Comparison of ENCODE assay signal across 12 mouse cellular contexts in genomic region chr15:77868340-77868739, GRCm38 (mm10).
"Had no signal": no experiment of that assay in that cellular context is flagged by ENCODE, and none has a peak within 500 bp of the region (broad histone marks: within the 10 kb centered on the region; RNA-seq: fewer than 3 reads in every experiment).

No protein-coding gene starts in this region.

- H3K4me1 ChIP-seq: limb, embryonic 15.5 days had no signal

- H3K4me2 ChIP-seq: limb, embryonic 15.5 days; liver, embryonic 12.5 days; lung, embryonic 14.5 days; neural tube, embryonic 13.5 days had no signal

- H3K27me3 ChIP-seq: limb, embryonic 15.5 days; liver, embryonic 12.5 days; neural tube, embryonic 13.5 days had no signal

- H3K4me3 ChIP-seq: left cerebral cortex, adult 2 months; limb, embryonic 15.5 days; liver, embryonic 12.5 days; midbrain, embryonic 10.5 days; neural tube, embryonic 13.5 days had no signal

- H3K36me3 ChIP-seq: limb, embryonic 15.5 days; liver, embryonic 12.5 days; midbrain, embryonic 10.5 days; neural tube, embryonic 13.5 days had no signal

- DNase-seq: kidney, postnatal 14 days; lung, embryonic 14.5 days; lung, postnatal 10 days; lung, postnatal 4 days; midbrain, embryonic 14.5 days; right cerebral cortex, postnatal 14 days; thymus, postnatal 4 days had no signal

- H3K9me3 ChIP-seq: limb, embryonic 15.5 days; liver, embryonic 12.5 days; midbrain, embryonic 10.5 days; neural tube, embryonic 13.5 days had no signal

- H3K9ac ChIP-seq: limb, embryonic 15.5 days; liver, embryonic 12.5 days; lung, embryonic 14.5 days; neural tube, embryonic 13.5 days had no signal

- H3K27ac ChIP-seq: left cerebral cortex, adult 2 months; limb, embryonic 15.5 days; liver, embryonic 12.5 days; midbrain, embryonic 10.5 days; neural tube, embryonic 13.5 days had no signal

- ATAC-seq: liver, embryonic 12.5 days had no signal
